In genomic region chr13:81831838-81832237, GRCm38 (mm10) we compare ENCODE assay signal across 23 mouse cellular contexts.
"Had no signal": no experiment of that assay in that cellular context is flagged by ENCODE, and none has a peak within 500 bp of the region (broad histone marks: within the 10 kb centered on the region; RNA-seq: fewer than 3 reads in every experiment).

No protein-coding gene starts in this region.

- DNase-seq: liver, embryonic 13.5 days; liver, postnatal 0 days; lung, adult 2 months; lung, postnatal 14 days; lung, postnatal 36 days; midbrain, embryonic 14.5 days; retina, postnatal 1 day; right cerebral cortex, adult 18-20 months; right cerebral cortex, postnatal 25 days; right cerebral cortex, postnatal 4 days; spleen, adult 18-20 months; thymus, adult 18-20 months; thymus, postnatal 14 days; thymus, postnatal 36 days had no signal

- H3K4me1 ChIP-seq: liver, embryonic 13.5 days; liver, embryonic 15.5 days; megakaryocyte, embryonic 14.5 days; midbrain, embryonic 12.5 days; neural tube, embryonic 15.5 days had no signal

- H3K27me3 ChIP-seq: liver, embryonic 13.5 days; liver, embryonic 15.5 days; lung, embryonic 15.5 days; midbrain, embryonic 12.5 days; neural tube, embryonic 13.5 days; neural tube, embryonic 15.5 days had no signal

- H3K4me2 ChIP-seq: liver, embryonic 13.5 days; liver, embryonic 15.5 days; lung, embryonic 15.5 days; midbrain, embryonic 12.5 days; neural tube, embryonic 13.5 days; neural tube, embryonic 15.5 days had no signal

- H3K4me3 ChIP-seq: liver, embryonic 13.5 days; liver, embryonic 15.5 days; lung, embryonic 15.5 days; megakaryocyte, embryonic 14.5 days; midbrain, embryonic 12.5 days; myocyte; neural tube, embryonic 13.5 days; neural tube, embryonic 15.5 days had no signal

- H3K36me3 ChIP-seq: liver, embryonic 13.5 days; liver, embryonic 15.5 days; lung, embryonic 15.5 days; midbrain, embryonic 12.5 days; neural tube, embryonic 13.5 days; neural tube, embryonic 15.5 days had no signal

- H3K27ac ChIP-seq: liver, embryonic 13.5 days; liver, embryonic 15.5 days; lung, embryonic 15.5 days; macrophage; midbrain, embryonic 12.5 days; neural tube, embryonic 13.5 days; neural tube, embryonic 15.5 days had no signal

- H3K9me3 ChIP-seq: liver, embryonic 13.5 days; liver, embryonic 15.5 days; lung, embryonic 15.5 days; midbrain, embryonic 12.5 days; neural tube, embryonic 13.5 days; neural tube, embryonic 15.5 days had no signal

- H3K9ac ChIP-seq: liver, embryonic 13.5 days; liver, embryonic 15.5 days; liver, postnatal 0 days; lung, embryonic 15.5 days; midbrain, embryonic 12.5 days; neural tube, embryonic 13.5 days; neural tube, embryonic 15.5 days had no signal

- ATAC-seq: liver, postnatal 0 days; lung, postnatal 0 days had no signal
